Mouse (Mus musculus) hindbrain, embryonic 11.5 days (tissue): Measurements from ENCODE around the gene Cers6. TPM values are rescaled to one million over a fixed set of nuclear protein-coding genes. Genes with fewer than 3 reads are reported as not detected.

Experiments used
- ATAC-seq: fragments of 200-750 bp; cut with Nextera tagmentation; 2 replicates; pipeline ENCODE4 v1.8.0; 2017; ENCODE audit warnings: mild to moderate bottlenecking, moderate TSS enrichment, moderate library complexity; ENCODE audit not compliant: low FRiP score
- DNase-seq: peaks from one replicate; pipeline ENCODE4 v3.0.0-alpha.2; 2015; ENCODE audit warnings: low spot score
- H3K27ac ChIP-seq: fragments of 300-500 bp; sonication (generic); 2 replicates; pipeline ENCODE4 v1.5.1; 2014; ENCODE audit warnings: mild to moderate bottlenecking, low read depth, low read length
- H3K27me3 ChIP-seq: fragments of 300-500 bp; sonication (generic); 2 replicates; pipeline ENCODE4 v1.6.1; 2014; ENCODE audit warnings: mild to moderate bottlenecking, low read length, moderate library complexity, mixed read lengths; ENCODE audit not compliant: control insufficient read depth, insufficient read depth
- H3K36me3 ChIP-seq: fragments of 300-500 bp; sonication (generic); 2 replicates; pipeline ENCODE4 v1.6.1; 2014; ENCODE audit warnings: mild to moderate bottlenecking, low read length, moderate library complexity, mixed read lengths; ENCODE audit not compliant: control insufficient read depth, insufficient read depth
- H3K4me1 ChIP-seq: fragments of 300-500 bp; sonication (generic); replicated peaks from 2 replicates; pipeline ENCODE4 v1.6.1; 2014; ENCODE audit warnings: low read length, mixed read lengths; ENCODE audit not compliant: control insufficient read depth, insufficient read depth
- H3K4me2 ChIP-seq: fragments of 300-500 bp; sonication (generic); replicated peaks from 2 replicates; pipeline ENCODE4 v1.6.1; 2014; ENCODE audit warnings: mild to moderate bottlenecking, low read depth, low read length
- H3K4me3 ChIP-seq: fragments of 300-500 bp; sonication (generic); 2 replicates; pipeline ENCODE4 v1.5.1; 2014; ENCODE audit warnings: low read depth, low read length
- H3K9ac ChIP-seq: fragments of 300-500 bp; sonication (generic); 2 replicates; pipeline ENCODE4 v1.6.1; 2014; ENCODE audit warnings: low read depth, low read length
- H3K9me3 ChIP-seq: fragments of 300-500 bp; sonication (generic); 2 replicates; pipeline ENCODE4 v1.6.1; 2016; ENCODE audit warnings: low read length; ENCODE audit not compliant: control insufficient read depth
- WGBS: fragments of 180-500 bp; shearing (Covaris S2); extraction: QIAGEN DNeasy Blood & Tissue Kit; methylation state at CpG from one replicate; pipeline ENCODE4 v1.1.7; 2014; 5-methylcytosine and 5-hydroxymethylcytosine counted together
- polyA plus RNA-seq: library from polyadenylated mRNA; unstranded; fragments of >200 nt; fragmentation: Nextera tagmentation; extraction: Ambion mirVana; gene quantifications from 2 replicates; pipeline ENCODE4 v1.2.1, GENCODE M21; 2014

The Cers6 gene
- polyA plus RNA-seq, 1 experiment from 2014 or later, result 77.0 TPM

- WGBS, result 91% methylated on average over 6 of the region's 6 CpGs
- DNase-seq (no peak), ATAC-seq (no peak)
- no peak overlapping the region for H3K4me3 ChIP-seq
- no peak overlapping the region for H3K27ac ChIP-seq
- no peaks in the 10 kb centered on the region for H3K4me1 ChIP-seq
- no peak overlapping the region for H3K4me2 ChIP-seq
- H3K36me3 ChIP-seq, result no peaks in the 10 kb centered on the region
- no peaks in the 10 kb centered on the region for H3K27me3 ChIP-seq
- H3K9me3 ChIP-seq, result no peaks in the 10 kb centered on the region
- H3K9ac ChIP-seq, result no peak overlapping the region
Measured at GRCm38 (mm10) chr2:69019821-69020489, 158.7 kb downstream of the Cers6 start.

- Histone ChIP-seq H3K4me3 (no peak overlapping the region), H3K27ac (no peak overlapping the region), H3K36me3 (no peaks in the 10 kb centered on the region), H3K4me2 (no peak overlapping the region), H3K27me3 (no peaks in the 10 kb centered on the region), H3K9ac (no peak overlapping the region), H3K9me3 (no peaks in the 10 kb centered on the region), H3K4me1 (no peaks in the 10 kb centered on the region)
- no peak for ATAC-seq
- 89% methylated on average over 4 of the region's 4 CpGs for WGBS
- DNase-seq, result no peak
Measured at GRCm38 (mm10) chr2:69020636-69021310, 159.5 kb downstream of the Cers6 start.

GRCm38 (mm10) chr2:69021516-69021915 is 160.3 kb downstream of the Cers6 start:
- no peak overlapping the region for H3K4me3 ChIP-seq
- no peaks in the 10 kb centered on the region for H3K27me3 ChIP-seq
- no peak for ATAC-seq
- DNase-seq, result no peak
- H3K27ac ChIP-seq, result no peak overlapping the region
- H3K36me3 ChIP-seq, result no peaks in the 10 kb centered on the region
- no peak overlapping the region for H3K4me2 ChIP-seq
- 60% methylated on average over 4 of the region's 4 CpGs for WGBS
- no peaks in the 10 kb centered on the region for H3K4me1 ChIP-seq
- H3K9me3 ChIP-seq, result no peaks in the 10 kb centered on the region
- no peak overlapping the region for H3K9ac ChIP-seq

GRCm38 (mm10) chr2:69024856-69025255 is 163.6 kb downstream of the Cers6 start:
- Histone ChIP-seq H3K9me3 (no peaks in the 10 kb centered on the region), H3K36me3 (no peaks in the 10 kb centered on the region), H3K9ac (no peak overlapping the region), H3K4me2 (no peak overlapping the region), H3K27ac (no peak overlapping the region), H3K4me1 (no peaks in the 10 kb centered on the region), H3K27me3 (no peaks in the 10 kb centered on the region), H3K4me3 (no peak overlapping the region)
- WGBS, result 88% methylated on average over 2 of the region's 2 CpGs
- ATAC-seq (no peak), DNase-seq (no peak)

- WGBS, result 57% methylated on average over 2 of the region's 2 CpGs
- no peaks in the 10 kb centered on the region for H3K36me3 ChIP-seq
- H3K9me3 ChIP-seq, result no peaks in the 10 kb centered on the region
- no peaks in the 10 kb centered on the region for H3K4me1 ChIP-seq
- H3K4me3 ChIP-seq, result no peak overlapping the region
- no peak overlapping the region for H3K27ac ChIP-seq
- ATAC-seq (0 out of 2 replicates have a peak, but pooled peaks have one; percentile 20), DNase-seq (no peak)
- no peak overlapping the region for H3K9ac ChIP-seq
- no peak overlapping the region for H3K4me2 ChIP-seq
- no peaks in the 10 kb centered on the region for H3K27me3 ChIP-seq
Measured at GRCm38 (mm10) chr2:69032562-69032961, 171.3 kb downstream of the Cers6 start.

- DNase-seq, result no peak
- no peak overlapping the region for H3K9ac ChIP-seq
- no peaks in the 10 kb centered on the region for H3K36me3 ChIP-seq
- H3K27ac ChIP-seq, result no peak overlapping the region
- H3K4me1 ChIP-seq, result no peaks in the 10 kb centered on the region
- H3K4me2 ChIP-seq, result no peak overlapping the region
- ATAC-seq, result peak; percentile 73
- 19% methylated on average over 4 of the region's 4 CpGs for WGBS
- H3K9me3 ChIP-seq, result no peaks in the 10 kb centered on the region
- no peak overlapping the region for H3K4me3 ChIP-seq
- no peaks in the 10 kb centered on the region for H3K27me3 ChIP-seq
Measured at GRCm38 (mm10) chr2:69035457-69035856, 174.2 kb downstream of the Cers6 start.

- no peak overlapping the region for H3K27ac ChIP-seq
- no peaks in the 10 kb centered on the region for H3K9me3 ChIP-seq
- WGBS, result 87% methylated on average over 2 of the region's 2 CpGs
- no peaks in the 10 kb centered on the region for H3K4me1 ChIP-seq
- DNase-seq (no peak), ATAC-seq (no peak)
- H3K4me2 ChIP-seq, result no peak overlapping the region
- no peaks in the 10 kb centered on the region for H3K27me3 ChIP-seq
- no peak overlapping the region for H3K9ac ChIP-seq
- H3K36me3 ChIP-seq, result no peaks in the 10 kb centered on the region
- no peak overlapping the region for H3K4me3 ChIP-seq
Measured at GRCm38 (mm10) chr2:69037362-69037761, 176.1 kb downstream of the Cers6 start.

GRCm38 (mm10) chr2:69042327-69043106 is 181.3 kb downstream of the Cers6 start:
- H3K9me3 ChIP-seq, result no peaks in the 10 kb centered on the region
- DNase-seq, result peak; percentile 31
- peak; percentile 80 for ATAC-seq
- no peak overlapping the region for H3K4me3 ChIP-seq
- WGBS, result 62% methylated on average over 6 of the region's 6 CpGs
- H3K27ac ChIP-seq, result peak overlapping the region; percentile 61
- H3K4me1 ChIP-seq, result no peaks in the 10 kb centered on the region
- H3K9ac ChIP-seq, result no peak overlapping the region
- H3K4me2 ChIP-seq, result no peak overlapping the region
- no peaks in the 10 kb centered on the region for H3K36me3 ChIP-seq
- H3K27me3 ChIP-seq, result no peaks in the 10 kb centered on the region
